Mouse (Mus musculus) heart, embryonic 15.5 days (tissue): ENCODE results near the gene Prph. TPM values are rescaled to one million over a fixed set of nuclear protein-coding genes. Genes with fewer than 3 reads are reported as not detected.
"Not testable (repeated sequence)": the region's sequence is repeated elsewhere in the genome, so short reads cannot be mapped to it uniquely, and the experiment has no call there.

ENCODE experiments used
- ATAC-seq: fragments of 200-750 bp; cut with Nextera tagmentation; replicated peaks from 2 replicates; pipeline ENCODE4 v1.8.0; 2017; ENCODE audit warnings: low read depth, moderate TSS enrichment; ENCODE audit not compliant: insufficient number of reproducible peaks, insufficient read depth, low FRiP score
- H3K27ac ChIP-seq: fragments of 300-500 bp; sonication (generic); 2 replicates; pipeline ENCODE4 v1.5.1; 2015; ENCODE audit warnings: mild to moderate bottlenecking, inconsistent platforms
- H3K27me3 ChIP-seq: fragments of 300-500 bp; sonication (generic); 2 replicates; pipeline ENCODE4 v1.6.1; 2015; ENCODE audit warnings: inconsistent platforms
- H3K36me3 ChIP-seq: fragments of 300-500 bp; sonication (generic); 2 replicates; pipeline ENCODE4 v1.6.1; 2015; ENCODE audit warnings: mild to moderate bottlenecking, inconsistent platforms
- H3K4me1 ChIP-seq: fragments of 300-500 bp; sonication (generic); replicated peaks from 2 replicates; pipeline ENCODE4 v1.6.1; 2015; ENCODE audit warnings: inconsistent platforms
- H3K4me2 ChIP-seq: fragments of 300-500 bp; sonication (generic); 2 replicates; pipeline ENCODE4 v1.6.1; 2015; ENCODE audit warnings: inconsistent platforms, mild to moderate bottlenecking, moderate library complexity
- H3K4me3 ChIP-seq: fragments of 300-500 bp; sonication (generic); 2 replicates; pipeline ENCODE4 v1.5.1; 2015; ENCODE audit warnings: mild to moderate bottlenecking, inconsistent platforms
- H3K9ac ChIP-seq: fragments of 300-500 bp; sonication (generic); 2 replicates; pipeline ENCODE4 v1.6.1; 2015; ENCODE audit warnings: mild to moderate bottlenecking, inconsistent platforms
- H3K9me3 ChIP-seq: fragments of 300-500 bp; sonication (generic); replicated peaks from 2 replicates; pipeline ENCODE4 v1.6.1; 2016; ENCODE audit warnings: inconsistent platforms
- WGBS: fragments of 180-500 bp; shearing (Covaris S2); methylation state at CpG from one replicate; pipeline ENCODE4 v1.1.7; 2015; ENCODE audit warnings: mixed read lengths; 5-methylcytosine and 5-hydroxymethylcytosine counted together
- polyA plus RNA-seq: library from polyadenylated mRNA; unstranded; fragments of >200 nt; fragmentation: Nextera tagmentation; extraction: Ambion mirVana; gene quantifications from 2 replicates; pipeline ENCODE4 v1.2.1, GENCODE M21; 2015

The Prph gene
- polyA plus RNA-seq, 1 experiment from 2014 or later = 1.1 TPM

DNA sequence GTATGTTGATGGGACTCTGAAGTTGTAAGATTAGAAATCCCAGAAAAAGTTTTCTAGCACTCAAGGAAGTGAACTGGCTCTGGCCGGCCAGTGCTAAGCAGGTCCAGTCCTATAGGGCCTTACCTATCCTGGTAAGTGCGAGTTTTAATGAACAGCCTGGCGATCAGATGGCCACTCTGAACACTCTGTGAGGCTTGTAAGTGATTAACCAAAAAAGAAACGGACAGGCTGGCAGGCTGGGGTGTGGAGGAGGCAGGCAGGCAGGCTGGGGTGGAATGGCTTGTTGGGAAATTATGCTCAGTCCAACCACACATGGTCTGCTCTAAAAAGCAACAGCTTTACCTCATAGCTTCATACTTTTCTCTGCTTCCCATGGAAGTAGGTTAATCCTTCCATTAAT, 19.5 kb upstream of the Prph start:
- H3K27me3 ChIP-seq = no peaks in the 10 kb centered on the region
- no peak overlapping the region for H3K4me3 ChIP-seq
- H3K4me2 ChIP-seq = no peak overlapping the region
- WGBS = 68% methylated on average over 4 of the region's 4 CpGs
- no peaks in the 10 kb centered on the region for H3K9me3 ChIP-seq
- ATAC-seq = no peak
- no peak overlapping the region for H3K9ac ChIP-seq
- H3K36me3 ChIP-seq = peaks cover 22% of the 10 kb centered on the region
- peaks cover 54% of the 10 kb centered on the region for H3K4me1 ChIP-seq
- H3K27ac ChIP-seq = peak overlapping the region; percentile 76; the same call in 1 of the 2 replicates

- no peaks in the 10 kb centered on the region for H3K27me3 ChIP-seq
- peaks cover 58% of the 10 kb centered on the region for H3K4me1 ChIP-seq
- no peak overlapping the region for H3K4me2 ChIP-seq
- no peak for ATAC-seq
- WGBS = 56% methylated on average over 8 of the region's 8 CpGs
- H3K9me3 ChIP-seq = no peaks in the 10 kb centered on the region
- H3K36me3 ChIP-seq = peaks cover 22% of the 10 kb centered on the region
- H3K9ac ChIP-seq = no peak overlapping the region
- H3K27ac ChIP-seq = peak overlapping the region; percentile 76
- no peak overlapping the region for H3K4me3 ChIP-seq
Observed at GRCm38 (mm10) chr15:99036249-99036905, 18.6 kb upstream of the Prph start.

DNA sequence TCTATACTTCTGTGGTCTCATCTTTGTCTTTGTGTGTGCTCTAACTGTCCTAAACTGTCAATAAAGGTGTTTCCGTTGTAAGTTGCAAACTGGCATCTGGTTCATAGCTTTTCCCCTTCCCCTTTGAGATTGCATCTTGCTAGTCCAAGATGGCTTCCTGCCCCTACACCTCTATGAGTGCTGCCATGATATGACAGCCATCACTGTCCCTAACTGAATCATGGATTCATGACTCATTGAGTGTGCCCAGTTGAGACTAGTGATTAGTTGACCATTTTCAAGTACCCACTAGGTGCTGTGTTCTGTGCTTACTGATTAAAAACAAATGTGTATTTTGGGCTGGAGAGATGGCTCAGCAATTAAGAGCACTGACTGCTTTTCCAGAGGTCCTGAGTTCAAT, 16.9 kb upstream of the Prph start:
- Histone ChIP-seq H3K36me3 (peaks cover 22% of the 10 kb centered on the region), H3K27me3 (no peaks in the 10 kb centered on the region), H3K9ac (no peak overlapping the region), H3K4me2 (no peak overlapping the region), H3K27ac (no peak overlapping the region), H3K9me3 (no peaks in the 10 kb centered on the region), H3K4me3 (no peak overlapping the region), H3K4me1 (peaks cover 45% of the 10 kb centered on the region)
- WGBS = 89% methylated on average over 1 of the region's 1 CpGs
- ATAC-seq = no peak

DNA sequence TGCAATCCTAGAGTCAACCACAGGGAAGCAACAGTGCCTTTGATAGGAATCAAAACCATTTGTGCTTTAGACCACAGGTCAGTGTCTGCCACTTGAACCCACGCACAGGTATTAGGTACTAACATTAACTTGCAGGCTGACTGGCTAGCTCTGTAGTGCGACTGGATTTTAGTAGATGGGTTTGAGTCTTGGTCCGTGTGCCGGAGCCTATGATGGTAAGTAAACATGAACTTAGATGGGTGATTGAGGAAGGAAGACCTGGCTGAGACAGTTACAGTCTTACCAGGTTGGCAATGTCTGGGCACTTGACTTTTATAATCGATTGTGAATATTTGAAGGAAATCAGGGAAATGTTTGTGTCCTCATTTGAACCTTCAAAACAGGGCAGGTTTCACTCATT, 16.2 kb upstream of the Prph start:
- no peaks in the 10 kb centered on the region for H3K9me3 ChIP-seq
- peaks cover 38% of the 10 kb centered on the region for H3K4me1 ChIP-seq
- WGBS = 89% methylated on average over 5 of the region's 5 CpGs
- no peak for ATAC-seq
- H3K27ac ChIP-seq = no peak overlapping the region
- peaks cover 22% of the 10 kb centered on the region for H3K36me3 ChIP-seq
- H3K4me2 ChIP-seq = no peak overlapping the region
- H3K9ac ChIP-seq = no peak overlapping the region
- no peaks in the 10 kb centered on the region for H3K27me3 ChIP-seq
- no peak overlapping the region for H3K4me3 ChIP-seq

- Histone ChIP-seq H3K4me2 (no peak overlapping the region), H3K9ac (no peak overlapping the region), H3K4me3 (no peak overlapping the region), H3K9me3 (no peaks in the 10 kb centered on the region), H3K36me3 (peaks cover 22% of the 10 kb centered on the region), H3K4me1 (peaks cover 36% of the 10 kb centered on the region), H3K27ac (no peak overlapping the region), H3K27me3 (no peaks in the 10 kb centered on the region)
- no peak for ATAC-seq
- WGBS = 84% methylated on average over 4 of the region's 4 CpGs
Observed at GRCm38 (mm10) chr15:99039306-99039705, 15.7 kb upstream of the Prph start.

- H3K9me3 ChIP-seq = no peaks in the 10 kb centered on the region
- H3K4me3 ChIP-seq = no peak overlapping the region
- peaks cover 13% of the 10 kb centered on the region for H3K36me3 ChIP-seq
- WGBS = 52% methylated on average over 26 of the region's 26 CpGs
- peaks cover 29% of the 10 kb centered on the region for H3K4me1 ChIP-seq
- H3K9ac ChIP-seq = no peak overlapping the region
- no peak overlapping the region for H3K4me2 ChIP-seq
- ATAC-seq = no peak
- no peak overlapping the region for H3K27ac ChIP-seq
- no peaks in the 10 kb centered on the region for H3K27me3 ChIP-seq
Observed at GRCm38 (mm10) chr15:99039996-99040919, 14.7 kb upstream of the Prph start.

DNA sequence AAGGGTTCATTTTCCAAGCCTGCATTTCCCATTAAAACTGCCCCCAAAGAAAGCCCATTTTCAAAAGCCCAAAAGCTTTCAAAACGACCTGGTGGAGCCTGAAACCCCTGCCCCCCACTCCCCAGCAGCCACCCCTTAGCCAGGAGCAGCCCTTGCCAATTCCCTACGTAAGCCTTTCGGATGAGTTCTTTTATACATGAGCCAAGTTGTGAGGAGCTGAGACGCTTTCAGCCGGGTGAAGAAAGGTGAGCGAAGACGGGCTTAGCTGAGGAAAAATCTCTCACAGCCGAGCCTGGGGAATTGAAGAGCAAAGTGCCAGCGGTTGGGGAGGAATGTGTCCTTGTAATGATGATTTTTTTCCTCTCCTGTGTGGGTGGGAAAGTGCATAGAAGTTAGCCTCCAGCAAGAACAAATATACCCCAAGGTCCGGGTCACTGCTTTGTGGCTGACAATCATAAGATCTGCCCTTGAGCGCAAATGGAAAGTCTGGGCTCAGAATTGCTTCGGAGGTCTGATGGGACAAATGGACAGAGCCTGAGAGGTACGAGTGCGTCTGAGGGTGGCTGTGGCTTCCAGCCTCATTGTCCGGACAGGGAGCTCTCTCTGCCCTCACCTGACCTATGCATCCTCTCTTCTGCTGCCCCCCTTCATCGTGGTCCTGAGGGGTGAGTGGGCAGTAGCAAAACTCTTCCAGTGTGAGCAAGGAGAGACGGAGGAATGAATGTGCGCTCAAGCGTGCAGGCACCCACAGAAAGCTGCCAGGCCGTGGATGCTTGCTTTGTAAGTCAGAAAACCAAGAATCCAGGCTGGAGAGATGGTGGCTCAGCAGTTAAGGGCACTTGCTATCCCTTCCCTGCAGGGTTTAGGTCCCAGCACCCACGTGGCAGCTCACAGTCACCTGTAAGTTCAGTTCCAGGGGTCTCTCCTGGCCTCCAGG, 13.8 kb upstream of the Prph start:
- Histone ChIP-seq H3K9me3 (no peaks in the 10 kb centered on the region), H3K4me1 (peaks cover 21% of the 10 kb centered on the region), H3K4me3 (no peak overlapping the region), H3K27ac (no peak overlapping the region), H3K9ac (no peak overlapping the region), H3K27me3 (no peaks in the 10 kb centered on the region), H3K4me2 (no peak overlapping the region), H3K36me3 (peaks cover 6% of the 10 kb centered on the region; the same call in 1 of the 2 replicates)
- ATAC-seq = no peak
- WGBS = 53% methylated on average over 21 of the region's 21 CpGs

- ATAC-seq = no peak
- Histone ChIP-seq H3K9ac (no peak overlapping the region), H3K27me3 (0 out of 2 replicates have a peak, but pooled peaks cover 3% of the 10 kb centered on the region), H3K4me3 (no peak overlapping the region), H3K9me3 (no peaks in the 10 kb centered on the region), H3K4me2 (no peak overlapping the region), H3K4me1 (peaks cover 15% of the 10 kb centered on the region), H3K36me3 (no peaks in the 10 kb centered on the region), H3K27ac (no peak overlapping the region)
- WGBS = 78% methylated on average over 5 of the region's 5 CpGs
Observed at GRCm38 (mm10) chr15:99042334-99042733, 12.6 kb upstream of the Prph start.

- no peak for ATAC-seq
- no peak overlapping the region for H3K9ac ChIP-seq
- no peak overlapping the region for H3K4me2 ChIP-seq
- H3K4me1 ChIP-seq = peaks cover 15% of the 10 kb centered on the region
- WGBS = 42% methylated on average over 3 of the region's 3 CpGs
- no peak overlapping the region for H3K4me3 ChIP-seq
- H3K27me3 ChIP-seq = 0 out of 2 replicates have a peak, but pooled peaks cover 3% of the 10 kb centered on the region
- no peak overlapping the region for H3K27ac ChIP-seq
- H3K36me3 ChIP-seq = no peaks in the 10 kb centered on the region
- H3K9me3 ChIP-seq = no peaks in the 10 kb centered on the region
Observed at GRCm38 (mm10) chr15:99044854-99045253, 10.1 kb upstream of the Prph start.

DNA sequence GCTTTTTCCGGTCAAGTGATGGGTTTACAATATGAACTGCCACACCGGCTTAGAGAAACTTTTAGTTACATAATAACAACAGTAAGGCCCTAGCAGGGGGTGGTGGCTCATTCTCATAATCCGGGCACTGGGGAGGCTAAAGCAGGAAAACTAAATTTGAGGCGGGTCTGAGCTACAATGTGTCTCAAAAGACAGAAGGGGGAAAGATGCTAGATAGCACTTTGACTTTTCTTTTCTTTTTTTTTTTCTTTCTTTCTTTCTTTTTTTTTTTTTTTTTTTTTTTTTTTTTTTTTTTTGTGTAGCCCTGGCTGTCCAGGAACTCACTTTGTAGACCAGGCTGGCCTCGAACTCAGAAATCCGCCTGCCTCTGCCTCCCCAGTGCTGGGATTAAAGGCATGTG, 9.2 kb upstream of the Prph start:
- WGBS = 70% methylated on average over 6 of the region's 6 CpGs
- H3K9me3 ChIP-seq, H3K4me1 ChIP-seq, H3K27ac ChIP-seq, H3K4me2 ChIP-seq, H3K27me3 ChIP-seq, ATAC-seq, H3K36me3 ChIP-seq, H3K9ac ChIP-seq, H3K4me3 ChIP-seq: not testable (repeated sequence)
